In genomic region chr11:69979827-69980195, GRCm38 (mm10) we compare ENCODE assay signal across 8 mouse cellular contexts. TPM values are rescaled to one million over a fixed set of nuclear protein-coding genes. Genes with fewer than 3 reads are reported as not detected.
DNase-seq lines count a peak whose midpoint lies in the region; ATAC-seq and TF ChIP-seq lines count a peak whose summit lies in the region.

No protein-coding gene starts in this region.

- H3K9me3 ChIP-seq in limb, embryonic 15.5 days = no peaks in the 10 kb centered on the region
- no peaks in the 10 kb centered on the region for H3K9me3 ChIP-seq in stomach, embryonic 15.5 days

- peak overlapping the region; percentile 81 for H3K27ac ChIP-seq in spleen, adult 2 months (ENCODE audit: insufficient read depth, low read length)
- H3K27ac ChIP-seq in limb, embryonic 15.5 days = peak overlapping the region; percentile 99
- peak overlapping the region; percentile 100 for H3K27ac ChIP-seq in stomach, embryonic 15.5 days

- peak overlapping the region; percentile 58 for H3K9ac ChIP-seq in limb, embryonic 15.5 days
- H3K9ac ChIP-seq in stomach, embryonic 15.5 days = peak overlapping the region; percentile 51

- peak overlapping the region; percentile 82 for H3K4me2 ChIP-seq in limb, embryonic 15.5 days
- H3K4me2 ChIP-seq in stomach, embryonic 15.5 days = peak overlapping the region; percentile 74

- H3K4me1 ChIP-seq in spleen, adult 2 months (ENCODE audit: control insufficient read depth, insufficient read depth, insufficient read length) = peaks cover 6% of the 10 kb centered on the region; the same call in 1 of the 2 replicates
- peaks cover 23% of the 10 kb centered on the region for H3K4me1 ChIP-seq in limb, embryonic 15.5 days
- peaks cover 15% of the 10 kb centered on the region for H3K4me1 ChIP-seq in stomach, embryonic 15.5 days

- no peak for DNase-seq in cerebellum, postnatal 36 days
- no peak for DNase-seq in spleen, adult 2 months (ENCODE audit: low read depth in 1 of 2, low spot score in 2 of 2)
- DNase-seq in spleen, postnatal 10 days (ENCODE audit: low spot score in 2 of 2) = no peak
- DNase-seq in left cerebral cortex, adult 11 months (ENCODE audit: low spot score) = no peak
- DNase-seq in MN1 (ENCODE audit: low spot score) = no peak

- WGBS in spleen, adult 2 months = 4% methylated on average over 16 of the region's 16 CpGs
- 3% methylated on average over 16 of the region's 16 CpGs for WGBS in limb, embryonic 15.5 days
- under 1% methylated on average over 16 of the region's 16 CpGs for WGBS in stomach, embryonic 15.5 days

- H3K4me3 ChIP-seq in spleen, adult 2 months (ENCODE audit: extremely low read depth, insufficient read depth, insufficient read length) = peak overlapping the region; percentile 84
- peak overlapping the region; percentile 90 for H3K4me3 ChIP-seq in limb, embryonic 15.5 days
- H3K4me3 ChIP-seq in stomach, embryonic 15.5 days (replicated peaks) = peak overlapping the region; percentile 98

- peaks cover 9% of the 10 kb centered on the region for H3K36me3 ChIP-seq in spleen, adult 2 months (ENCODE audit: control insufficient read depth, insufficient read depth, low read length)
- peaks cover 52% of the 10 kb centered on the region for H3K36me3 ChIP-seq in limb, embryonic 15.5 days
- peaks cover 22% of the 10 kb centered on the region for H3K36me3 ChIP-seq in stomach, embryonic 15.5 days

- no peak for TF ChIP-seq CTCF in spleen, adult 2 months (IDR thresholded peaks at IDR 0.05; ENCODE audit: extremely low read depth, insufficient read depth, insufficient read length, insufficient replicate concordance)

- H3K27me3 ChIP-seq in spleen, adult 2 months (ENCODE audit: control insufficient read depth, insufficient read depth, low read length) = no peaks in the 10 kb centered on the region
- no peaks in the 10 kb centered on the region for H3K27me3 ChIP-seq in limb, embryonic 15.5 days
- H3K27me3 ChIP-seq in stomach, embryonic 15.5 days (replicated peaks) = no peaks in the 10 kb centered on the region

- no peak for TF ChIP-seq POLR2A in spleen, adult 2 months (IDR thresholded peaks at IDR 0.05; ENCODE audit: low read depth, low read length)

- ATAC-seq in cerebellum, adult (ENCODE audit: insufficient number of reproducible peaks, low FRiP score, low TSS enrichment) = 0 out of 2 replicates have a peak, but pooled peaks have one; percentile 11
- no peak for ATAC-seq in limb, embryonic 15.5 days (ENCODE audit: insufficient number of reproducible peaks, low FRiP score, low TSS enrichment, low read depth)
- ATAC-seq in stomach, embryonic 15.5 days (ENCODE audit: insufficient read depth, low FRiP score, low read depth) = no peak

RNA-seq across cellular contexts. Expression of gene Ctdnep1, which starts 1.1 kb away (rescaled TPM):
- 75.8 and 87.9 TPM in 2 replicates for polyA plus RNA-seq in spleen, adult 2 months (2012; rRNA removed)
- 24.6 and 32.0 TPM in 2 replicates for polyA plus RNA-seq in limb, embryonic 15.5 days (2015; fragmentation: Nextera tagmentation; extraction: Ambion mirVana)
- polyA plus RNA-seq in stomach, embryonic 15.5 days (2015; fragmentation: Nextera tagmentation; extraction: Ambion mirVana) = 23.0 and 23.2 TPM in 2 replicates

RNA-seq across cellular contexts. Expression of gene Elp5, which starts 2.5 kb away (rescaled TPM):
- 32.5 and 33.3 TPM in 2 replicates for polyA plus RNA-seq in spleen, adult 2 months (2012; rRNA removed)
- polyA plus RNA-seq in limb, embryonic 15.5 days (2015; fragmentation: Nextera tagmentation; extraction: Ambion mirVana) = 111 and 119 TPM in 2 replicates
- 92.9 and 99.4 TPM in 2 replicates for polyA plus RNA-seq in stomach, embryonic 15.5 days (2015; fragmentation: Nextera tagmentation; extraction: Ambion mirVana)

RNA-seq across cellular contexts. Expression of gene Gabarap, which starts 11.1 kb away (rescaled TPM):
- polyA plus RNA-seq in spleen, adult 2 months (2012; rRNA removed) = 235 and 251 TPM in 2 replicates
- polyA plus RNA-seq in limb, embryonic 15.5 days (2015; fragmentation: Nextera tagmentation; extraction: Ambion mirVana) = 545 and 568 TPM in 2 replicates
- 459 and 473 TPM in 2 replicates for polyA plus RNA-seq in stomach, embryonic 15.5 days (2015; fragmentation: Nextera tagmentation; extraction: Ambion mirVana)

RNA-seq across cellular contexts. Expression of gene Cldn7, which starts 15.2 kb away (rescaled TPM):
- 1.2 and 2.0 TPM in 2 replicates for polyA plus RNA-seq in spleen, adult 2 months (2012; rRNA removed)
- polyA plus RNA-seq in limb, embryonic 15.5 days (2015; fragmentation: Nextera tagmentation; extraction: Ambion mirVana) = 8.1 and 13.1 TPM in 2 replicates
- polyA plus RNA-seq in stomach, embryonic 15.5 days (2015; fragmentation: Nextera tagmentation; extraction: Ambion mirVana) = 438 and 517 TPM in 2 replicates

RNA-seq across cellular contexts. Expression of gene Phf23, which starts 15.8 kb away (rescaled TPM):
- polyA plus RNA-seq in spleen, adult 2 months (2012; rRNA removed) = 13.8 and 21.4 TPM in 2 replicates
- 72.2 and 81.6 TPM in 2 replicates for polyA plus RNA-seq in limb, embryonic 15.5 days (2015; fragmentation: Nextera tagmentation; extraction: Ambion mirVana)
- 59.4 and 61.8 TPM in 2 replicates for polyA plus RNA-seq in stomach, embryonic 15.5 days (2015; fragmentation: Nextera tagmentation; extraction: Ambion mirVana)
